Mouse (Mus musculus) kidney, postnatal 10 days (tissue): Measurements from ENCODE around the gene Gm10203.
"Not testable (repeated sequence)": the region's sequence is repeated elsewhere in the genome, so short reads cannot be mapped to it uniquely, and the experiment has no call there.

Experiments
- DNase-seq: peaks from one replicate; pipeline ENCODE4 v3.0.0; 2021; ENCODE audit warnings: mixed read lengths

Gm10203 gene

DNA sequence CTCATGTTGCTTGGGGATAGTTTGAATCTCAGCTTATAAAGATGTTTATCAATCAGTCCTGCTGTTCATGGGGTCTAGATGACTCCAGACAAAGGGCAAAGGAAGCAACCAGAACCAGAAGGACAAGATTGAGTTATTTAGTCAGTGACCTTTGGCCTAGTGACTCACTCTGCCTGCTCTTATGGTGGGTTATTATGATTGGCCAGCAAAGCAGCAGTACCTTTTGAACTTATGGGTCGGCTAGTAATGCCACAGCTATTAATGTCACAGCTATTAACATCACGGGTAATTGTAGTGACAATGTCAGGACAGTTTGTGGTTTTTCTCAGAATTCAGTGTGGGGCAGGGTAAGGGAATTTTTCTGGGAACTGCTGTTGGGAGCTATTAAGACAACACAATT is 8.0 kb downstream of the Gm10203 start:
- no peak for DNase-seq

DNA sequence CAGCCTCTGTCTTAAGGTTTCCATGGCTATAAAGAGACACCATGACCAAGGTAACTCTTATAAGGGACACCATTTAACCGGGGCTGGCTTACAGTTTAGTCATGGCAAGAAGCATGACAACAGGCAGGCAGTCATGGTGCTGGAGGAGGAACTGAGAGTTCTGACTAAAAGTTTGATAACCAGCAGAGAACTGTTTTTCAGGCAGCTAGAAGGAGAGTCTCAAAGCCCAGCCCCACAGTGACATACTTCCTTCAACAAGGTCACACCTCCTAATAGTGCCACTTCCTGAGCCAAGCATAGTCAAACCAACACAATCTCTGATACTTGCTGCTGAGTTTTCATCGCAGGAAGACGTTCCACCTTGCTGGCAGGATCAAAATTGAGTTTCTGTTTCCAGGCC is 9.0 kb downstream of the Gm10203 start:
- no peak for DNase-seq

DNA sequence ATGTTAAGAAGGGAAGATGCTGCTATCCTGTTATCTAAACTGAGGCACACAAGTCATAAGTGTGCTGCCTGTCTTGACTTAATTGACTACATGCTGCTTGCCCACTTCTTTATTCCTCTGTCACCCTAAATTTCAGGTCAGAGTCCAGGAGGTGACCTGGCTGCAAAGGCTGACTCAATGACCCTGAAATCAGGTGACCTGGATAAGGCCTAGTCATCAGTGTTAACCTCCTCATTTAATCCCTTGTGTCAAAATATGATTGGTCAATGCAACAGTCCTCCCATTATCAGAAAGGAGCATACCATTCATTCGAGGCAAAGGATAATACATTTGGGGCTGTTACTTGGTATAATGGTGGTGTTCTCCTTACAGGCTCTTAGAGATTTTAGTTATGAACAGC is 9.5 kb downstream of the Gm10203 start, which contains the start of gene Etfbkmt:
TSS of gene Etfbkmt (plus strand) at position 379 of the 400 bp plus-strand sequence.
- DNase-seq = no peak

DNA sequence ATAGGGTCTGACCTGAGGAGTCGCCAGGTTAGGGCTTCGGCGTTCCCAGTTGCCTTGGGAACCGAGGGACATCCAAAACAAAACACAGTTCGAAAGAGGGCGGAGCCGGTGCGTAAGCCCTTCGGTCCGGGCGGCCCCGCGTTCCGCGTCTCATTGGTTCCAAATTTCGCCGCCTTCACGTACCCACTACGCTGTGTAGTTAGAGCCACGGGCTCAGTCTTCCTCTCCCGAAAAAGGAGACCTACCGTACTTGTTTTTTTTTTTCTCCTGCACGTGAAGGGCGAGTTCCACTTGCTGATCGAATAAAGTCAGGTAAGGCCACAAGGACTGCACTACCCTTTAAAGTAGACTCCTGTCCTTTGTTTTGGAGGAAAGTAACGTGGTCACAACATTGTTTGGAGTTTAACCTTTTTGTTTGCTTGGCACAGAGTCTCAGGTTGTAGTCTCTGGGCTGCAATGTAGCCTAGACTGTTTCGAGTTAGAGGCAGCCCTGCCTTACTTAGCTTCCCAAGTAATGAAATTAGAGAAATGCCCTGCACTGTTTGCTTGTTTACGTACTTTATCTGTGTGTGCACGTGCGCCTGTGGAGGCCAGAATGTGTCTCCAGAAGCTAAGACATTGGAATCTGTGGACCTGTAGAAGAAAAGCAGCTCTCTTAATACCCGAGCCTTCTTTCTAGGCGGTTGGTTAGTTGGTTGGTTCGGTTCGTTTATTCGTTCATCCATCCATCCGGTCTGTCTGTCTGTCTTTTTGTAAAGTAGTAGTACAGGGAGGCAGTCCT is 11.6 kb downstream of the Gm10203 start:
- DNase-seq = peak; percentile 88

DNA sequence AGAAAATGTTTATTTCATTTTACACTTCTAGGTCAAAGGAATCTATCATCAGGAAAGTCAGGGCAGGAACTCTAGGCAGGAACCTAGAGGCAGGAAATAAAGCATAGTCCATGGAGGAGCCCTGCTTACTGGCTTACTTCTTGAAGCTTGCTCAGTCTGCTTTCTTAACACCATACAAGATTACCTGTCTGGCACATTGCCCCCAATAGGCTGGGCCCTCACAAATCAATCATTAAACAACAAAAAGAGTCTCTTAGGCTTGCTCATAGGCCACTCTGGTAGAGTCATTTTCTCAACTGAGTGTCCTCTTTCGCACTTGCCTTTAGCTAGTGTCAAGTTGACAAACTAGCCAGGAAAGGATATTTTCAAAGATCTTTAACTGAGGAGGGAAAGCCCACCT is 15.2 kb downstream of the Gm10203 start:
- no peak for DNase-seq

DNA sequence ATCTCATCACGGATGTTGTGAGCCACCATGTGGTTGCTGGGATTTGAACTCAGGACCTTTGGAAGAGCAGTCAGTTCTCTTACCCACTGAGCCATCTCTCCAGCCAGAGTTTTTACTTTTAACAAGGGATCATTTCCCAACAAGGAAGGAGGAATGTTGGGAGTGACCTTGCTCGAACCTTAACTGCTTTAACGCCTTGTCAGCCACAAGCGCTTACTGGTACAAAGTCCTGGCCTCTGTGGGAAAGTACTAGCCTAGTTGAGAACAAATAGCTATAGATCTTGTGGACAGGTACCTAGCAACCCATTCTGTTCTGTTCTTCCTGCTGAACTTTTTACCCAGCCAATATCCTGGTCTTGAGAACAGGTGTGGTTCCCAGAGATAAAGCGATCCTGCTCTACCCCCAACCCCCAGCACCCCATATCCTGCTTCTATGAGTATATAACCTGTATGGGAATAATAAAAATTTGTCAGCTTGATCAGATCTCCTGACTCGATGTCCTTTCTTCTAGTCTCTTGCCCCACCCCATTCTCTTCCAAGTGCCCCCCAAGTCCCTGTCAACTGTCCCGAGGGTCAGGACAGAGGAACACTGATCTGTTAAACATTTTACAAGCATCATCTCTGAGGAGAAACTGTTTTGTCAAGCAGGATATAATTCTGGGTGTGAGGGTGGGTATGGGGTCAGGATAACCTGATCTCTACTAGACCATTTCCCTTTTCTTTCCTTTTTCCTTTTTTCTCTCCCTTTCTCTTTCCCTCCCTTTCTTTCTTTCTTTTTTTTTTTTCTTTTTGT is 18.7 kb downstream of the Gm10203 start:
- DNase-seq = peak; percentile 21

DNA sequence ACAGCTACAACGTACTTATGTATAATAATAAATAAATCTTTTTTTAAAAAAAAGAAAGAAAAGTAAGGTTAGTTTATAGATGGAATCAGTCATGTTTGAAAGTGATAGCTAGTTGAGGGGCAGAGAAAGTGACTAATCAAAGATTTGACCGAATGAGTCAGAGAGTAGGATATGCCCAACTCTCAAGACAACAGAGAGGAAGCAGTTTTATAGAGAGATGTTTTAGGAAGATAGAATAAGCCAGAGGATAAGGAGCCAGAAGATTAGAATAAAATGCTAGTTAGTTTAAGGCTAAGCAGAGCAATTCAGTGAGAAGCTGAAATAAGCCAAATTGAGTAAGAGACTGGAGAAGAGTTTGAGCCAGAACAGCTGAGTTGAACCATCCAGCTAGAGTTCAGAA is 22.1 kb downstream of the Gm10203 start:
- DNase-seq = no peak

DNA sequence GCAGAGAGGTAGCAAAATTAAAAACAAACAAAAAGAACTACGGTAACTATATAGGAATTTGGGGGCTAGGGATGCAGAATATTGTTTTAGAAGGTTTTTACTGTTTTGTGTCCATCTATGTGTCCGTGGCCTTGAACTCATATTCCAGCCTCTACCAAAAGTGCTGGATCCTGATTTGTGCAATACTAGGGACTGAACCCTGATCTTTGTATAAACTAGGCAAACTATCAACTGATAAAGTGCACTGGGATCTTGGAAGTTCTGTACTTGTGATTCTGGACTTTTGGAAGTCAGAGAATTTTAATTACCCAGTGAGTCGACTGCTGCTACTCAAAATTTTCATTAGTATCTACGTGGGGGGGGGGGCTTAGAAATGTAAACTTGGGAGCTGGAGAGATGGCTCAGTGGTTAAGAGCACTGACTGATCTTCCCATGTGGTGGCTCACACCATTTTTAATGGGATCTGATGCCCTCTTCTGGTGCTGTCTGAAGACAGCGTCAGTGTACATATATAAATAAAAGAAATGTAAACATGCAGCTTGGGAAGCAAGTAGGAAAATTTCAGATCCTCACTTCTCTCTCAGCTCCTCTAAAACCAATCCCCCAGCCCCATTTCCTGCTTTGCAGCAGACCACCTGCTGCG is 23.6 kb downstream of the Gm10203 start:
- no peak for DNase-seq

DNA sequence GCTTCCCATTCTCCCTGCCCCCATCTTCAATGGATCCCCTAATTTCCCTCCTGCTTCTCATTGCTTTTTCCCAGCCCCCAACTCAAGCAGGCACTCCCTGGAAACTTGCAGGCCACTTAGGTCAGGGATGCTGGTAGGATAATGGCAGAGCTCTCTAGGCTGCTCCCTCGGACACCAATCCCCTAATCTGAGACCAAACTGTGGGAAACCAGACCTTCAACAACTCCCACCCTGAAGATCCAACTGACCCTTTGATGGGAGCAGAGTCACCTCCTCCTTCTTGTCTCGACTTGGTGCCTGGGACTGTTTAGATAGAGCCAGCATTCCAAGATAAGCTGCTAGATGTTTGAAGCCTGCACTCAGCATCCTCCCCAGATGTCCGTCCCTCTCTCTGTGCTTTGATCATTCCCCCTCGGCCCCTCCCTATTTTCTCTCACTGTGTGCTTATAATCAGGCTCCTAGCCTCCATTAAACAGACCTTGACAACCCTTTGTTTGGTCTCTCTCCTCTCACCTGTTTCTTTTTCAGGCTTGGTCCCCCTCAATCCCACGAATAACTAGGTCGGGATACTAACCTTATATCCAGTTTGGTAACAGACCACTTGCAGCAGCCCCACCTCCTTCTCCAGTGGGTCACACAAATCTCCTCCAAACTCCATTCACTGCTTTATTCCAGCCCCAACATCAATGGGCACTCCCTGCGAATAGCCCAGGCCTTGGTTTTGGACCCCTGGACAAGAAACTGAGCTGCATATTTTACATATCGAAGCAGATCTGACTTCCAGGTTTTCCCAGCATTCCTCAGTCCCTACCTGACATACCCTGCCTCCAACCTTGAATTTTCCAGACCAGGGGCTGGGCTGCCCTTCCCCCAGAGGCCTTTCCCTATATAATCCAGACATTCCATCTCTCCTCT is 24.4 kb downstream of the Gm10203 start:
- DNase-seq = no peak

DNA sequence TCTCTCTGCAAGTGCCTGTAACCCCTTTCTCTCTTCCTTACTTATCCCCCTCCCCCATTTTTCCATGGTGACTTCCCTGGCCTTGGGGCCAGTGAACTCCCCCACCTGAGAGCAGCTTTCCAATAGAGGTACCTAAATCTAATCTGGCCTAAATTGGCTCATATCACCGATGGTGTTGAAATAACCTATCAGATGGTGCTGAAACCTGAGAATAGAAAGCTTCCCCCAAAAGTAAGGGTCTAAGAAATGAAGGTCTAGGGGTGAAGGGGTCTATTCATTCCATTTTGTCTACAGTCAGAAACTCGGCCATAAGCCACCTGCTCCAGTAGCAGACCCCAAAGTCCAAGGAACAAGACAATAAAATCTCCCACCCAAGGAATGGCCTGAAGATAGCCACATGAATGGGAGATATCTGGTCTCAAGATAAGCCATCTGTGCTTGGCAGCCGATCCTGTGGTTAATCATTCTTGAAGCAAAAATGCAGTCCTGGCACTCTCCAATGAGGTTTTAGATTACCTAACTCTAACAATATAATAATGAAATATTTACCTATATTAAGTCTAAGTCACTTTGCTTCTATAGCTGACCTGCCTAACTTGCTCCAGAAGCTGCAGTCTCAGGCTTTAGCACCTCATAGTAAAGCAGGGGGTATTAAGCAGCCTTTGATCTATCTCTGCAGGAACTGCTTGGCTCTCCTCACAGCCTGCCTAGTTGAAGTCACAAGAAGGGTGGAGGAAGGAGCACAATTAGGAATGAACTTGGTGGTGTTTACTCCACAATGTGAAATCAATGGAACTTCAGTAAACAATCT is 25.3 kb downstream of the Gm10203 start:
- DNase-seq = no peak

DNA sequence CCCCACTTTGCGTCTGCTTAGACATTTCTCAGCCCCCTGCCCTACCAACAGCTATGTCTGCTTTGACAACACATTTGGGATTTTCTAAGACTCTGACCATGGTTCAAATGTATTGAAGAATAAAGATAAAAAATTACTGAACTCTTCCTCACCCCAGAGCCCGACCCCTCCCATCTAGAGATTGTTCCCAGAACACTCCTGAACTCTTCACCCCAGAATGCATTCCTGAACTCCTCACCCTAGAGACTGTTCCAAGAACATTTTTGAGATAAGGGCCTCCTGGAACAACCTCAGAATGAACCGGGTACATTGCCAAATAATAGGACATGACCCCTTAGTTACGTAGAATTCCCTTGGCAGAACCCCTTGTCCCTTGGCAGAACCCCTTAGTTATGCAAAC is 37.1 kb downstream of the Gm10203 start:
- DNase-seq = not testable (repeated sequence)

DNA sequence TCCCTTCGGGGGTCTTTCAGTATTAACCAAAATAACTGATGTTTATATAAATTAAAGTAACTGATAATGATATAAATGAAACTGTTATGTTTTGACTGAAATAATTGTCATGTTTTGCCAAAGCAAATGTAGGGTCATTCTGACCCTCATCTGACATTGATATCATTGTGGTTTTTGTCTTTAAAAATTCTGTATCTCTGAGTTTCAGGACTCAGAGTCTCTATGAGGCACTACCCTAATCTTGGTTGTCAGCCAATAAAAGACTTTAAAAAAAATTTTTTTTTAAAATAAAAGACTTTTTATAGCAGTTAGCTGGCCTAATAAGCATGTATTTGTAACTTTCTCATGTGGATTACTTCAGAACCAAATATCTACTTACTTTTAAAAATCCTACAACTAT is 37.7 kb downstream of the Gm10203 start:
- no peak for DNase-seq

DNA sequence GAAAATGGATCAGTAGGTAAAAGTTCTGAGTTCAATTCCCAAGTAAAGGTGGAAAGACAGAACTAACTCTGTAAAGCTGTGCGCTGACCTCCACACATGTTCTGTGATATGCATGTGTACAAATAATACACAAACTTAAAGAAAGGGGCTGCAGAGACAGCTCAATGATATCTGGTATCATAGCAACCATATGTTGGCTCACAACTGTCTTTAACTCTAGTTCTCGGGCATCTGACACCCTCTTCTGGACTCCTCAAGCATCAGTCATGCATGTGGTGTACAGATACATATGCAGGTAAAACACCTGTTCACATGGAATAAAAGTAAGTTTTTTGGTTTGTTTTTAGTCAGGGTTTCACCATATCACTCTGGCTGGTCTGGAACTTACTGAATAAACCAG is 38.5 kb downstream of the Gm10203 start:
- DNase-seq = no peak

DNA sequence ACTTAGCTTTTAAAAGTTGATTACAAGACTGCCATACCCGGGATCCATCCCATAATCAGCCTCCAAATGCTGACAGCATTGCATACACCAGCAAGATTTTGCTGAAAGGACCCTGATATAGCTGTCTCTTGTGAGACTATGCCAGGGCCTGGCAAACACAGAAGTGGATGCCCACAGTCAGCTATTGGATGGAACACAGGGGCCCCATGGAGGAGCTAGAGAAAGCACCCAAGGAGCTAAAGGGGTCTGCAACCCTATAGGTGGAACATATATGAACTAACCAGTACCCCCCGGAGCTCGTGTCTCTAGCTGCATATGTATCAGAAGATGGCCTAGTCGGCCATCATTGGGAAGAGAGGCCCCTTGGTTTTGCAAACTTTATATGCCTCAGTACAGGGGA is 40.0 kb downstream of the Gm10203 start:
- DNase-seq = not testable (repeated sequence)

DNA sequence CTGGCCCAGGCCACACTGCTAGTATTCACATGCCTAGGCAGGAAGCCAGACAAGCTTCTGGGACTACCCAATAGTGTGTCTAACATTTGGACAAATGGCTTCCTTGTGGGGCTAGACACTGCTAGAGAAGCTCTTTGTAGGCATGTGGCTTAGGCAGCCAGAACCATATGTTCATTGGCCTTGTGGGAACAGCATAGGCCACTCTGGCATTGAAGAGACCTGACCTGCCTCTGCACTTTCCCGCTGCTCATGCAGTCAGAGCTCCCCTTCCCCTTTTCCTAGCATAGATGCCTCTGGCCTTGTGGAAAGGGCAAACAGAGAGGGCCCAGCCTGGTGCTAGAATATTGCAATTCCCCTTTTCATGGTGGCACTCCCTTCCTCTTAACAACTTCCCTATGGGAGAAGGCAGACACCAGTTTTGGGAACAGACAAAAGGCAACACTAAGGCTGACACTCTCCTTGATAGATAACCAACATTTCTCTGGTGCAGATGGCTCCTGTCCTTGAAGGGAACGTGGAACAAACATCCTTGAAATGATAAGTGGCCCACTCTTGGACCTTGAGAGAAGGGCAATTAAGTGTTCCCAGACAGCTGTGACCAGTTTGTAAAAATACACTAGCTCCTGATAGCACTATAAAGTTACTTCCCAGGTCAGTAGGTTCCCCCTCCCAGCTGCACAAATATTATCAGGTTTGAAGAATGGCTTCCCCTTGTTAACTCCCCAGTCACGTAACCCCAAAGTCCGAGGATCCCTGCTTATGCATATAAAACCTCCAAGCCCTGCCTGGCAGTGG is 44.1 kb downstream of the Gm10203 start:
- no peak for DNase-seq

DNA sequence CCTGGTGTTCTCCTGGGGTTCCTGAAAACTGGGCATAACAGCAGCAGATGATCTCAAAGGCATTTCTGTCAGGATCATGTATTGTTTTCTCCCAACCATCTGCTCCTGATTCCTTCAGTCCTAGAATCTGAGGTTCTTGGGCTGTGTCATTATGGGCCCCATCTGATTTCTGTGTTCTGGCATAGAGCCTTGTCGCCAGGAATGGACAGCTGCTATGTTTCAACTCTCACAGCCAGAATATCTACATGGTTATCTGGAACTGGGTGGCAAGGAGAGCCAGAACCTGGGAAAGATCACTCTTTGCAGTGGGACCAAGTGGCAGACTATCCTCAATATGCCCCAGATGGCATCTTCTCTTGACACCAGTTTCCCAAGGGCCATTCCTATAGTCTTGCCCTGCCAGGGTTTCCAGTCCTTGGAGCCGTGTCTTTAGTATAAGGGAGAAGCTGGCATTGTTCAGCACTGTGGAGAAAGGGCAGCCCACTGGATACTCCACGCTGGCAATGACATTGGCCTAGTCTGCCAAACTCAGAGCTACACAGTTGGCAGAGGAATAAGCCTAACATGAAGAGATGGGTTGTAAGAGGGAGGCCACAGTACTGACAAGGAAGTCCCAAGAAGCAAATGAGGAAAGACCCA is 45.1 kb downstream of the Gm10203 start:
- DNase-seq = no peak

DNA sequence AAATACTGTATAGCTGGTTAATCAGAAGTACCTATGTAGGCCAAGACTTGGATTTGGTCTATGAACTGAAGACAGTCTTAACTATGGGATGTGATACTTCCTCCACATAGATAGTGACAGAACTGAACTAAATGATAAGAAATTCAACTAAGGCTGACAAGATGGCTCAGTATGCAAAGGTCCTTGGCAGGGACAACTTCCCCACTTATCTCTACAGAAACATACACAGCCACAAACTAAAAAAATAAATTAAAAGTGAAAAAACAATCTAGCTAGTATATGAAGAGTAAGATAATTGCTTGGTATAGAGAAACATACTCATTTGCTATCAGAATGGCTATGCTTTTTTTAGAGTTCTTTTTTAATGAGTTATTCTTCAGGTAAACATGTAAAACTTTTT is 49.1 kb downstream of the Gm10203 start:
- no peak for DNase-seq
